Mouse (Mus musculus): Measurements from ENCODE around the gene Dusp15. TPM values are rescaled to one million over a fixed set of nuclear protein-coding genes. Genes with fewer than 3 reads are reported as not detected.

Gene Dusp15
- total RNA-seq, 2 experiments from 2014 or later = 26.1 to 27.1 TPM

- DNase-seq (ENCODE audit: low spot score in 2 of 2) = no peak
These were observed 44.2 kb downstream of the Dusp15 start for GRCm38 (mm10) chr2:152907114-152907943.

DNA sequence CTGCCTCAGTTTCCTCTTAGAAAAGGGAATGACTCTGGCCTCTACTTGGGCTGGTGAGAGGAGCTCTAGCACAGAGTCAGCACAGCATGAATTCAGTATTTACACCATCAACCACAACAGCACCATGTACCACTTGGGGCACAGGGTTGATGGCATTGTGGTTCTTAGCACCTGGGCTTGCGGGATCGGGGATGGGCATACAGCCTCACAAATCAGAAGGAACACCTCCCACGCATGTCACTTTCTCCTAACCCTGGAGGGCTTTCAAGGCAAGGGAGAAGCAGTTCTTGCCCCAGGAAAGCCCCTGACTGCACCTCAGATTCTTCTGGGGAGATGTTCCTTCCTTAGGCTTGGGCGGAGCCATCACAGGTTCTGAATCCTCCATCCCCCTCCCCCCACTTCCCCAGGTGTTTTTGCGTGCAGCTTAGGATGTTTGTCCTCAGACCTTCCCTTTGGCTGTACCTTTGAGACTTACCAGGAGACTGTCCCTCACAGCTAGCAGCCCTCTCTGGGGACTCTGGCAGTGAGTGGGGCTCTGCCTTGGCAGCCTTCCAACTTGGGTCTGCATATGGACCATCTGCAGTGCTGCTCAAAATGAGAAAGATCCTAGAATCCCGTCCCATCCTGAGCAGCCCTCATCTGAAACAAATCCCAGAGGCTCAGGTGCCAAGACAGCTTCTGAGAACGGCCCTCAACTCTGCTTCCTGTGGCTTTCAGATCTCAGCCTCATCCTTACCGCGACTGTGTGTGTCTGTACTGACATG lies 45.0 kb downstream of the Dusp15 start:
- no peak for DNase-seq (ENCODE audit: low spot score in 2 of 2)

- no peak for DNase-seq (ENCODE audit: low spot score in 2 of 2)
These were observed 46.3 kb downstream of the Dusp15 start for GRCm38 (mm10) chr2:152905036-152905829.

GRCm38 (mm10) chr2:152904127-152904643 lies 47.3 kb downstream of the Dusp15 start:
- no peak for DNase-seq (ENCODE audit: low spot score in 2 of 2)

DNA sequence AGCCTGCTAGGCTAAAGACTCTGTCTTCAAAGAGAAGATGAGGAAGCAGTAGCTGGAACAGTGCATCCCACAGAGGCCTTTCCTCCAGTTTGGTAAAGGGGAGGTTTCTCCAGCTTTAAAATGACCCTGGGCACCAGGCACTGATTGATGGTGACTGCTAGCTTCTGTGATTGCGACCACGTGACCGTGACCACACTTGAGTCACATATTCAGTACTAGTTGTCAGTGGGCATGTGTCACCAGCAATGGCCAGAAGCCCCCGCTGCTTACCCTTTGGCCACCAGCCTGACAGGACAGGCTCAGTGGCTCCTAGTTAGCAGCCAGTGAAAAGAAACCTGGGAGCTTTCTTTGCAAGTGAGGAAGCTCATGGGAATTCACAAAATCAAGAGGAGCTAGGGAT lies 47.9 kb downstream of the Dusp15 start:
- DNase-seq (ENCODE audit: low spot score in 2 of 2) = no peak

GRCm38 (mm10) chr2:152902658-152903057 lies 48.8 kb downstream of the Dusp15 start:
- no peak for DNase-seq (ENCODE audit: low spot score in 2 of 2)

DNA sequence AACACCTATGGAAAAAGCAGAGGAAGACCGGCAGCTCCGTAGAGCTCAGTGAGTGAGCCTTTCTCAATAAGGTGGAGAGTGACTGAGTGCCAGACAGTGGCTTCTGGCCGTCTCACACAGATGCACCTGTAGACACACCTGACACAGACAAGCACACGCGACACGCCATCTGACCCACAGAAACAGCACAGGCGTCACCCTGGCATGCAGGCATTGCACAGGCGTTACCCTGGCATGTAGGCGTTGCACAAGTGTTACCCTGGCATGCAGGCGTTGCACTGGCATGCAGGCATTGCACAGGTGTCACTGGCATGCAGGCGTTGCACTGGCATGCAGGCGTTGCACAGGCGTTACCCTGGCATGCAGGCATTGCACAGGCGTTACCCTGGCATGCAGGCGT lies 50.2 kb downstream of the Dusp15 start:
- no peak for DNase-seq (ENCODE audit: low spot score in 2 of 2)

DNA sequence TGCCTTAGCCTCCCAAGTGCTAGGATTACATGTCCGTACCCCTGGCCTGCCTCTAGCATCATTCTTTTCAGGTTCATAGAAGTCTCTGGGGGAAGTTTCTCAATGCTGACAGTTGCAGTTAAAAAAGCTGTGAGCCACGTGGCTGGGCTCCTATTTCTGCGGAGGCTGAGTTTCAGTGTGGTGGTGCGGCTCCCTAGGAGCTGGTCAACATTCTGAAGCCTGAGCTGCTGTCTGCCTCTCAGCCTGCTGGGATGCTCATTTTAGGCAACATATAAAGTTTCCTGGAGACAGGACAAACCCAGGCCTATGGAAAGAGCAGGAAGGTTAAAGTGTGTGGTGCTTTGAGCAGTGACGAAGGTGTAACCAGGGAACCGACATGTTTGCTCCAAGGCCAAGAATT lies 52.5 kb downstream of the Dusp15 start:
- no peak for DNase-seq (ENCODE audit: low spot score in 2 of 2)

- no peak for DNase-seq (ENCODE audit: low spot score in 2 of 2)
These were observed 54.6 kb downstream of the Dusp15 start for GRCm38 (mm10) chr2:152896926-152897325.

GRCm38 (mm10) chr2:152895834-152896233 lies 55.7 kb downstream of the Dusp15 start:
- no peak for DNase-seq (ENCODE audit: low spot score in 2 of 2)

Other genes with a start within 250 kb of the Dusp15 start
- gene Id1, start 215.4 kb downstream of the Dusp15 start, total RNA-seq (2021) = 10 to 100 TPM; 32.9 to 35.8 TPM
- gene Cox4i2, start 197.5 kb downstream of the Dusp15 start, total RNA-seq (2021) = 1 to 10 TPM; 2.9 to 3.6 TPM
- gene Bcl2l1, start 120.0 kb downstream of the Dusp15 start, total RNA-seq (2021) = 100 to 1,000 TPM; 124 to 128 TPM
- 1 to 10 TPM; 2.5 to 4.7 TPM for gene Tpx2, start 103.7 kb downstream of the Dusp15 start, total RNA-seq (2021)
- under 1 TPM in 1 of 2 experiments, not detected in 1; 0.12 TPM for gene Mylk2, start 40.3 kb downstream of the Dusp15 start, total RNA-seq (2021)
- 1 to 10 TPM; 1.3 to 1.7 TPM for gene Foxs1, start 18.5 kb downstream of the Dusp15 start, total RNA-seq (2021)
- 1 to 10 TPM; 1.7 to 3.0 TPM for gene Ttll9, start 10.8 kb upstream of the Dusp15 start, total RNA-seq (2021)
- gene Pdrg1, start 63.7 kb upstream of the Dusp15 start, total RNA-seq (2021) = 10 to 100 TPM; 34.0 to 37.4 TPM
- 1 to 10 TPM; 3.3 TPM for gene Xkr7, start 80.2 kb upstream of the Dusp15 start, total RNA-seq (2021)
- gene Ccm2l, start 114.3 kb upstream of the Dusp15 start, total RNA-seq (2021) = 1 to 10 TPM; 5.5 to 7.4 TPM
- 1 to 10 TPM; 2.2 to 2.4 TPM for gene Hck, start 156.8 kb upstream of the Dusp15 start, total RNA-seq (2021)
- 10 to 100 TPM; 93.0 to 93.3 TPM for gene Tm9sf4, start 209.6 kb upstream of the Dusp15 start, total RNA-seq (2021)